Mouse (Mus musculus): ENCODE measurements at regions not wholly inside any gene's neighbourhood (a gene's known extent, or its start where the extent isn't known, plus 50 kb on each side); places are given as distances from the start of the nearest gene placed in this dataset.
"Not testable (repeated sequence)": the region's sequence is repeated elsewhere in the genome, so short reads cannot be mapped to it uniquely, and the experiment has no call there.

- DNase-seq = no peak
Observed at GRCm38 (mm10) chr2:160507816-160508564, 137.7 kb upstream of the Top1 start.

GRCm38 (mm10) chr2:160510159-160510558 lies 135.5 kb upstream of the Top1 start:
- no peak for DNase-seq

DNA sequence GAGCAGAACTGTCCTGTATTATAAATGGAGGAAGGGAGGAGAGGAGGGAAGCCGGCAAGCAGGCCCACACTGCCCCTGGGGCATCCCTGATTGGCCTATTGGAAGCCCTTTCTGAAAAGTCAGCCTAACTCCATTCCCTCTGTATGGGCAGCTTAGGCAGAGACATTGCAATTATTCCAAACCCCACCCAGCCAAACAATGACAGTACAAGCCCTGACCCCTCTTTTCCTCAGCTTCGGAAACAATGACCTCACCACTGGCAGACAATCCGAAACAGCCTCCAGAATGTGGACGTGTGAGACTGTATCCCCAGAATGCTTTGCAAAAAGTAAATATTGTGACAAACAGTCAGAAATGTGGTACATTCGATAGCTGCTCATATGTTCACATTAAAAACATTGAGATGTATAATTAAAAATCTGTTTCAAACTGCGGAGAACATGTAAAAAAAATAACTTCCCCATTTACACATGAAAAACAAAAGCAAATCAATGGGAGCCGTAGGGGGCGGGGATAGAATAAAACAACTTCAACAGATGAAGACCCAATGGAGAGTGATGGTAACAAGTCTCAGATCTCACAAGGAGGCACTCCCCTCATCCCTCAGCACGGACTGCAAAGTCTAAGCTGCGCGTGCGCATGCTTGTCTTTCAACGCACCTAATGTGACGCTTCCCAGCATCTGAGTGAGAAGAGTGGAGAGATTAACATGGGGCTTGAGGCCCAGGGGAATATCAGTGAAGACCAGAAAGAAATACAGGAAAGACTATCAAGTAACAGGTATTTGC lies 134.9 kb upstream of the Top1 start:
- no peak for DNase-seq

DNA sequence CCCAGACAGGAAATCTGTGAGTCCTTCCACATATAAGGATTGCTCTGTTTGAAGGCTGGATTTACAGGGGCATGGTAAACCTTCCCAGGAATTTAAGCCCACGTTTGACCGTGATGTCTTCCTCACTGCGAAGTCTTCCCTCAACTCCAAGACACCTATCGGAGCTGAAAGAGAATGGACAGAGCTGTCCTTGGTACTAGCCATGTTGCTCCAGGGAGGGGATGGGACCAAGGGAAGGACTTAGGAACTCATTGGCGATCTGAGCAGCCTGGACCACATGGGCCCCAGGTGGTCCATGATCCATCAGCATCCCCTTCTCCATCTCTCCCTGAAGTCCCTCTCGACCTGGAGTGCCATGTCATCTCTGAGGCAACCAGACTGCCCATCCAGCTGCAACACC lies 130.1 kb upstream of the Top1 start:
- DNase-seq = no peak

DNA sequence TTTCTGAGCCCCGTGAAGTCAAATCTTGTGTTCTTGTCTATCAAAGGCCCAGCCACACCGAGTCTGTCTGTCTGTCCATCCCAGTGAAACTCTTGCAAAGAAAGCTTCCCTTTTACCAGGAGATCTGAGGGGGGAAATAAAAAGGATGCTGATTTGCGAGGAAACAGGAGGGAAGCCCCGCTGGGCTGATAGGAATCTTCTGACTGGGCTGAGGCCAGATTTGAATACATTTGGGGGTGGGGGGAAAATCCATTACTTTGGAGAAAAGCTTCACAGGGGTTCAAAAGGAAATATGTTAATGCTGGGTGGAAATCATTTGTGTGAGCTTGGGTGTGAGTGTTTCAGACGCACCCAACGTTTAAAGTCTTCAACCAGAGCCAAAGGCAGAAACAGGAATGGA lies 129.2 kb upstream of the Top1 start:
- no peak for DNase-seq

DNA sequence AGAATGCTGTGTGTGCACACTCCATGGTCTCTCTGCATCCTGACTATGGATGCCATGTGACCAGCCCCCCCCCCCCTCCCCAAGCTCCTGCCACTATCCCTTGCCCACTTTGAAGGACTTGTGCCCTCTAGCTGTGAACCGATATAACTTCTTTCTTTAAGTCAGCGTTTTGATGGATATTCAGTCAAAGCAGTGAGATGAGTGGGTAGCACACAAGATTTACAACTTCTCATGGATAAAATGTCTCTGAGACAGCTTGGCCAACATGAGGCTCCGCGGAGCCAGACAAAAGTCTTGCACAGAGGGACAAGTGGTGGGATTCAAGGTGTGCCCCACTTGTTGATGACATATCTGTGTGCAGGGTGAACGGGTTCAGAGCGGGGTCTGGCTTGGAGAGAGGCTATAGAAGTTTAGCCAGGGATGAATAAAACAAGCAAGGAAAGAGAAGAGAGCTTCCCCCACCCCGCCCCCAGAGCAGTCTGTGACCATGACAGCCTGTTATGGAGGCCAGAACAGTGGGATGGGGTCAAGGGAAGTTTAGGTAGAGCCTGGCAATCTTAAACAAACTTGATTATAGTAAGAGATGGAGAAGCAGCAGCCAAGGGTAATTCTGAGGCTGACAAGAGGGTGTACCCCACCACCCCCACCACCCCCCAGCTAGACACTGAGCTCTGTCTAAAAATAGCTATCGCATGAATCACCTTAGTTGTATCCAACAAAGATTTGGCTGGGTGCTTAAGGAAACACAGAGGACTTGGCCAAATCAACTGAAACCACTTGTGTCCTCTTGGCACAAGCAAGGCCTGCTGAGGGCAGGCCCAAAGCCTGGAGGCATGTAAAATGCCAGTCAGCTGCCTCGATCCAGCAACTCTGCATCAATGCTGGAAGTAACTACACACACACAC lies 120.1 kb upstream of the Top1 start:
- no peak for DNase-seq

DNA sequence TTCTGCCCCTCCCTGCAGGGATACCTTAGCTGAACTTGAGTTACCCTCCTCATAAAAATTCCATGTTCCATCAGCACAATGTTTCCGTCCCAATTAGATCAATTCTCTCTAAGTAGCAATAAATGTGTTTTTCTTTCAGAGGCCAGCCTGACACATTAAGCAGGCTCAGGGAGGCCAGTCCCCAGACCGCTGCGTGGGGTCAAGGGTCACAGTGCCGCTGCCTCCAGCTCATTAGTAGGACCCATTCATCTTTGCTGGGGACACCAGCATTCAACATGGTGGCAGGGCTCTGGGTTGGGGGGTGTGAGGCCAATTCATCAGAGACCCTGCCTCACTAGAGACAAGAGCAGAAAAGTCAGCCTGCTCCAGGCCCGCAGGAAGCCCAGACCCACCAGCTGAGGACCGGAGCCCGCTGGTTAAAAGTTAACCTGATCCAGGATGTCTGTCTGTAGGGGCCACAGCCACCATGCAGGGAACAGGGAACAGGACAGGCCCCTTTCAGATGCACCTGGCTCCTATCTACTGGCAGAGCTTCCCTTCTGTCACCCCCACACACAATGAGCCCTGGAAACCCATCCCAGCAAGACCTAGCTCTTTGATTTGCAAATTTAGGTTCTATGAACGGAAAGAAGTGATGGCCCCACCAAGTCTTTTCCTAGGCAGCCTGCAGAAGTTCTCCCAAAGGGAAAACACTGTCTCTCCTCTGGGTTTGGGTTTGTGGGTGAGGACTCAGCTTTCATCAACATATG lies 119.1 kb upstream of the Top1 start:
- DNase-seq = no peak

DNA sequence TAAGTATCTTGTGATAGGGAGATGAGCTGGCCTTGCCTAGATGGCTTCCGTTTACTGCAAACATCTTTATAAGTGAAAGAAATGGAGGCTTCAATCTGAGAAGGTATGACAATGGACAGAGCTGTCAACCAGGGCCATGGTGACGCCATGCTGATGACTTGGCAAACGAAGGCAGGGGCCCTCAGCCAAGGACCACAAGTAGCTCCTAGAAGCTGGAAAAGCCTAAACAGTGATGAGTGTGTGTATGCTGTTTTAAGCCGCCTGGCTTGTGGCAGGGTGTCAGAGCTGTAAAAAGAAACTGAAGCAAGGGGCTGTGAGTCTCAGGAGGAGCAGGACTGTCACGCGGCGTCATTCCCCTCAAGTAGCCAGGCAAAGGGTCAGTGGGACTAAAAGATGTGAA lies 116.4 kb upstream of the Top1 start:
- no peak for DNase-seq

DNA sequence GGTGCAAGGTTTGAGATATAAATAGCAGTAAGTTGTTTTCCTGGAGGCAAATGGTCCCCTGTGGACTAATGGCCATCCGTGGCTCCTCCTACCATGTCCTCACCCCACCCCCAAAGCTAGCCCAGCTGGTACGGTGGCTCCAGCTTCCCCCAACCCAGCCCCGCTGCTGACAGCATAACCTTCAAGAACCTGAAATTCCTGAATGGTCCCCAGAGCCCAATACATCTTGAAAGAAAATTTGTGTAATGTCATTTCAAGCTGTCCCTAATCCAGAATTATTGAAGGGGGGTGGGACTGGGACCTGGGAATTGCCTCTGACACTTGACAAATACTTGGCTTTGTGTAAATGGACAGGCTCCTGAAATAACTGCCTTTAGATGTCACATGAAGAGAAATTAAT lies 115.3 kb upstream of the Top1 start:
- DNase-seq = no peak

DNA sequence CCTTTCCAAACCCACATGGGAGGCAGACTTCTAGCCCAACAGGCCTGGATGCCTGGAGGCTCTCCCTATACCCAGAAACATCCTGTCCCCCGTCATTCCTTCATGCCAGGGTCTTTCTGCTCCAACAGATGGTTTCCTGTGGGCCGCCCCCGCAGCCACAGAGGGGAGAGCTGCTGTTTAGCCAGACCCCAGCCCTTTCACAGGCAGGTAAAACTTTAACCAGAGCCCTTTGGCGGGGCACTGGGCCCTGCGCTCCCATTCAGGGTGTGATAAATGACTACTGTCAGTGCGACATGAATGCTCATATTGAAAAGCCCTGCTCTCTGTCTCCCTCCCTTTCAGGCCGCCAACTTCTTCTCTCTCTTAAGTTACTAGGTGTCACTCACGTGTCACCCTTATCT lies 108.4 kb upstream of the Top1 start:
- DNase-seq = no peak

DNA sequence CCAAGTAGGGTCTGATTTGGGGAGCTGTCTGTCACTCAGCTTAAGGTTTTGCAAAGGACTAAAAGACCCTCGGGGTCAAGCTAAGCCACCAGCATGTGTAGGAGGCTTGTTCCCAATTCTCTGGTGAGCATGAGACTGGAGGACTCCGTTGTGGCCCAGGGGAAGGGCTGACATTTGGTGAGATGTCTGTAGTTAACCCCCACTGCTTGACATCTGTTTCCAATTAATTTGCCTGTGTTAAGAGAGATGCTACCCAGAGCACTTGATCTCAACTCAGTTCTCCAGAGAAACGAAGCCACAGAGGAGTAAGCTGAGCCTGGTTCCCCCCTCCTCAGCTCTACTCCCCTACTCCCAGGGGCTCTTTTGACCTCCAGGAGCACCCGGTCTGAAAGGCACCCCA lies 100.2 kb upstream of the Top1 start:
- no peak for DNase-seq

GRCm38 (mm10) chr2:160552121-160552669 lies 93.5 kb upstream of the Top1 start:
- no peak for DNase-seq

- DNase-seq = no peak
Observed at GRCm38 (mm10) chr2:160561711-160562110, 84.0 kb upstream of the Top1 start.

DNA sequence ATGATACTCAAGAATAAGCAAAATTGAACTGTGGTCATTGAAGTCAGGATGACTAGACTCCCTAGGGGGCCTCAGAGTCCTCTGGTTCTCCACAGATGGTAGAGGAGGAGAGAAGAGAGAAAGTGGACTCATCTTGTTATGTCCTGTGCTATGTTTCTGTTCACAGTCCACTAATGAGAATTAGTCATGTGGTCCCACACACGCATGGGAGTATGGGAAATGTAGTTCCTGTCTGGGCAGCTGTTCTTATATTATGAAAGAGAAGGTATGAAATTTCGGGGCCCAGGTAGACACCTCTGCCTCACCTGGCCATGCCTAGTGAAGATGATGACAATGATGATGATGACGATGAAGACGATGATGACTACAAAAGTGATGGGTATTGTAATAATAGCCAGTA lies 77.9 kb upstream of the Top1 start:
- no peak for DNase-seq

DNA sequence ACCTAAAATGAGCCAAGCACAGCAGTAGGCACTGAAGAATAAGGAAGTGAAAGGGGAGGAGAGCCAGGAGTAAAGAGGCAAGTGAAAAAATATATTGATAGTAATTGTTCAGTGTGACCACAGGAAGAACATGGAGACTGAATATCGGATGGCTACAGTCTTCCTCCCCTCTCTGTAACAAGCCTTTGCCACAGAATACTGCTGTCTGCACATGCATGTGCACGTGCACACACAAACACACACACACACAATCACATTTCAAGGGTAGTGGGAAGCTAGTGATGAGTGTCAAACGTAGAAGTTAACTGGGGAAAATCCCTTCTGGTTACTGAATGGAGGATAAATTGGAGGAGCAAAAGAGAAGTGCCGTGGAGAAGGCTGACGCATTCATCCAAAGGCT lies 76.2 kb upstream of the Top1 start:
- no peak for DNase-seq

DNA sequence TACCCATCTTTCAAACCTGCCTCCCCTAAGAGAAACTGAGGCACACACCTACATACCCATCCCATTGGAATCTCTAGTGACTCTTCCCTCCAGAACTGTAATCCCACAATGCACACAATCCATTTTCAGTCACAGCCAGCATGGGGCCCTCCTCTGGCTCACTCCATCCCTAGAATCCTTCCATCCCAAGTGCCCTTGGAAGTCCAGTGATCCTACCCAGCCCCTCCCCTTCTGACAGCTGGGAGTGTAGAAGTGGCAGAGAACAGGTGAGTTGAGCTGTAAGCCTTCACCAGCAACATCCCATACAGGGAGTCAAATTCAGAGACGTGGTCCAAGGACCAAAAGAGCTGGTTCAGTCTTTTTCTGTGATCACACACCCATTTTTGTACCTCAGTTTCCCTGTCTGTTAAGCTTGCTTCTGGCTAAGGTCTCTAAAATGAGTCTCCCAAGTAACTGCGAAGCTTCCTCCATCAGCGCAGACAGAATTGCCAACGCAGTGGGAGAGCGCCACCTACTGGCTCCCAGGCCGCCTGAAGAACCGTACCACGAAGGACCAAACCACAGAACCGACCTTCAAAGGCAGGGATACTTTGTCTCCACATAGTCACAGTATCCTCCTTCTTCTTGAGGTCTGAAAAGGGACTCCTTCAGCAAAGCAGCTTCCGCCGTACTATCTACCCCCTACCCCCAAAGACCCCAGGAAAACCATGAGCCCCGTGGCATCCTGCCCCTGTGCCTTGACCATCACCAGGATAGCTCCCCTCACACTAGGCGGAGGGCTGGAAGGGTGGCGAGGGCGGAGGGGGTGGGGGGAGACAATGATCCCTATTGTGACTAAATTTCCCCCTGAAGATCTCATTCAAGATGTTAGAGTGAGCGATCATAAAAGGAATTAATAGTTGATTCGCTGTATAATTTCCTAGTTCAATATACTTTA lies 67.0 kb upstream of the Top1 start:
- peak; percentile 86 for DNase-seq

DNA sequence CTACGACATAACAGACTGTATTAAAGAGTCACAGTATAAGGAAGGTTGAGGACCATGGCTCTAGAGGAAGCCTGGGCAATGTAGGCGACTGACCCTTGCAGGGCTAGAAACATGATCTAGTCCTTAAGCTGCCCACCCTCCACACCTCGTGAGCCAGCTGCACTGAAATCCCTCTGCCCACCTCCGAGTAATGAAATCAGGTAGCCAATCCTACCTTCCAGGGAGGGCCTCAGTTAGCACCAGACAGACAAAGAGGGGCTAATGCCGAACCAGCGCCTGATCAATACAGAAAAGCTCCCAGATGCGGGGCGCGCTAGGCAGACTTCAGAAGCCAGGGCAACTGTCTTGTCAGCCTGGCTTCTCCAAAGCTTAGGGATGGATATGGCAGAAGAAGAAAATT lies 65.4 kb upstream of the Top1 start:
- DNase-seq = no peak

DNA sequence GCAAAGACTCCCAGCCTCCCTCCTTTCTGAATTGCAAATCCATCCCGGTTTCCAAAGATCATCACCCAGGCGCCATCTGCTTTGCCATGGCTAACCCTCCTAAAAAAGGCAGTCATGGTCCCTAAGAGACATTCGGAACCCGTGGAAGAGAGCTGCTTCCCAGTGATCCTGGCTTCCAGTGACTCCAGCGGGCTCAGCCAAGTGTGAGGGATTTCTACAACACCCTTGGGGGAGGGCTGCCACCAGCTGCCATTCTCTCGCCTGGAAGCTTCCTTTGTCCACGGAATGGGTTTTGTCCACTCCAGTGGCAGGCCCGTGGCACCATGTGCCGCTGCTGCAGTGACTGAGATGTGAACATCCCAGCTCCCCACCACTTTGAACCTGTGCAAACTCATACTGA lies 64.7 kb upstream of the Top1 start:
- DNase-seq = no peak

DNA sequence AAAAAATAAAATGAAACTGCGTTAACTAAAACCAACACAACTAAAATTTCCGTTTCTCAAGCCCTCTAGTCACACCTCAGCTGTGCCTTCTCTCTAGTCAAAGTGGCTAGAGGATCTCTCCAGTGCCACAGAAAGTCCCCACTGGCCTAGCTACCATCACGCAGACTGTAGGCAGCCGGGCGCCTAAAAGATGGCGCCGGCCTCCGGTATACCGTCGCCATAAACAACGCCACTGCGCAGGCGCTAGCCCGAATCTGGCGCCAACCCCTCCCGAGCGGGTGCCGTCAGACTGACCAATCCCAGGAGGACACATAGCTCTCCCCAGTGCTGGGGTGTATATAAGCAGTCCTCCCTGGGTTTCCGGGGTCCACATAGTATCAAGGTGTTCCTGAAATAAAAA lies 62.7 kb upstream of the Top1 start:
- DNase-seq = not testable (repeated sequence)

DNA sequence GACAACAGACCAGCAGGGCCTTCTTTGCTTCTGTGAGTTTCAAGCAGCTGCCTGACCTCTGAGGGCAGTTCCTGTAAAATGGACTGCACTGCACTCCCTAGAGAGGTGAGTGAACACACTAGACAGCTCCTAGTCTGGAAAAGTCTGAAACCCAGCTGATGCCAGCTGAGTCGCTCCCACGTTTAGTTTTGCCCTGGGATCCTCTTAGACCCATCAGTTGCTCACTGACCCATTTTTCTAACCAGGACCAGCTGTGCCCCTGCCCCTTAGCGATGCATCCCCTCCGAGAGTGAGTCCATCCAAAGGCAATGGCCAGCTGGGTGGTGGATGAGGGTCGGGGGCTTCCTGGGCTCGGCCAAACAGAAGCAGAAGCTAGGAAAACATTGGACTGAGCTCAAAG lies 62.2 kb upstream of the Top1 start:
- no peak for DNase-seq

DNA sequence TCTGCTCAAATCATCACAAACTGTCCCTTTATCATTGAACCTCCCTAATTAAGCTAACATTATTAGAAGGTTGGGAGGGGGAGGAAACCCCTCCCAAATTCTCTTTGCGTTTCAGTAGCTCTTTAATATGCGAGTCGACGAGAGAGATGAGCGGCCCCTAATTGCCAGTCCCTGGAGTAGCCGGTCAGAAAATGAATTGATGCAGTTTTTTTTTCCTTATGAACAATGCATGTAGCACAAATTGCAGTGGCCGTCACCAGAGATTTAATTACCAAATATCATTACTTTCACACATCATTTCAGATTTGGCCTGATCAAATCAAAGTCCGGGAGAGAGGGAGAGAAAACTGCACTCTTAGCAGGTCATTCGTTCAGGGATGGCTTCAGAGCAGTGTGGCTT lies 61.1 kb upstream of the Top1 start:
- DNase-seq = no peak
